Comparison of ENCODE assay signal across 16 mouse cellular contexts in the genomic region with DNA sequence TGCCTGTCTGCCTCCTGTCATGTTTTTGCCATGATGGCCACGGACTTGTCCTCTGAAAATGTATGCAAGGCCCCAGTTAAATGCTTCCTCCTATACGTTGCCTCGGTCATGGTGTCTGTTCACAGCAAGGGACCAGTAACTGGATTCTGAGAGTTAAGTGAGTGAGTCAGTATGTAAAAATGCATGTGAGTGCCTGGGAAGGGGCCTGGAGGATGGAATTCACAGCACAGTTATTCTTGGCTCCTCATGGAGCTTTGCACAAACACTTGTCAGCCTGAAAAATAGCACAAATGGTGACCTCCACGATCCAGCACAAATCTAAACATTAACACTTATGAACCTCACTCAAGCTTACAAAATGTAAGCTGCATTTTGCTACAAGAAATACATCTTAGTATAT. TPM values are rescaled to one million over a fixed set of nuclear protein-coding genes. Genes with fewer than 3 reads are reported as not detected.
DNase-seq lines count a peak whose midpoint lies in the region; ATAC-seq lines count a peak whose summit lies in the region.
"Had no signal": no experiment of that assay in that cellular context is flagged by ENCODE, and none has a peak within 500 bp of the region (broad histone marks: within the 10 kb centered on the region; RNA-seq: fewer than 3 reads in every experiment).

No protein-coding gene starts in this region.

- no peaks in the 10 kb centered on the region for H3K9me3 ChIP-seq in heart, embryonic 11.5 days (replicated peaks; ENCODE audit: control insufficient read depth, low read length)
- no peaks in the 10 kb centered on the region for H3K9me3 ChIP-seq in limb, embryonic 13.5 days
- H3K9me3 ChIP-seq in limb, embryonic 10.5 days (replicated peaks), result no peaks in the 10 kb centered on the region
- H3K9me3 ChIP-seq: forebrain, embryonic 13.5 days; limb, embryonic 12.5 days; lung, embryonic 15.5 days; midbrain, embryonic 12.5 days had no signal

- H3K27me3 ChIP-seq in heart, embryonic 11.5 days (ENCODE audit: control insufficient read depth, insufficient read depth, low read length), result no peaks in the 10 kb centered on the region
- no peaks in the 10 kb centered on the region for H3K27me3 ChIP-seq in limb, embryonic 13.5 days
- H3K27me3 ChIP-seq in limb, embryonic 10.5 days (ENCODE audit: low read depth, poor library complexity, severe bottlenecking), result no peaks in the 10 kb centered on the region
- H3K27me3 ChIP-seq: forebrain, embryonic 13.5 days; limb, embryonic 12.5 days; lung, embryonic 15.5 days; midbrain, embryonic 12.5 days had no signal

- no peak overlapping the region for H3K9ac ChIP-seq in heart, embryonic 11.5 days (ENCODE audit: low read depth, low read length)
- no peak overlapping the region for H3K9ac ChIP-seq in limb, embryonic 13.5 days
- H3K9ac ChIP-seq: forebrain, embryonic 13.5 days; limb, embryonic 12.5 days; lung, embryonic 15.5 days; midbrain, embryonic 12.5 days had no signal

- no peaks in the 10 kb centered on the region for H3K4me1 ChIP-seq in heart, embryonic 11.5 days (ENCODE audit: control insufficient read depth, insufficient read depth, low read length)
- H3K4me1 ChIP-seq in limb, embryonic 13.5 days, result no peaks in the 10 kb centered on the region
- no peaks in the 10 kb centered on the region for H3K4me1 ChIP-seq in limb, embryonic 10.5 days
- H3K4me1 ChIP-seq: forebrain, embryonic 13.5 days; limb, embryonic 12.5 days; lung, embryonic 15.5 days; midbrain, embryonic 12.5 days had no signal

- ATAC-seq in heart, embryonic 11.5 days (replicated peaks; ENCODE audit: insufficient number of reproducible peaks, low FRiP score, low TSS enrichment), result 0 out of 2 replicates have a peak, but pooled peaks have one; percentile 42
- peak; percentile 59 for ATAC-seq in limb, embryonic 13.5 days (ENCODE audit: low FRiP score, low read depth)
- ATAC-seq: forebrain, embryonic 13.5 days had no signal

- no peaks in the 10 kb centered on the region for H3K36me3 ChIP-seq in heart, embryonic 11.5 days (ENCODE audit: control insufficient read depth, insufficient read depth, low read length)
- H3K36me3 ChIP-seq in limb, embryonic 13.5 days, result no peaks in the 10 kb centered on the region
- H3K36me3 ChIP-seq in limb, embryonic 10.5 days, result no peaks in the 10 kb centered on the region
- H3K36me3 ChIP-seq: limb, embryonic 12.5 days; lung, embryonic 15.5 days; midbrain, embryonic 12.5 days had no signal

- intact Hi-C loops in heart, postnatal 14 days (cut with DNase I), result no loop called here

- 41% methylated on average over 4 of the region's 4 CpGs for WGBS in heart, embryonic 11.5 days (ENCODE audit: insufficient replicate concordance)
- WGBS in limb, embryonic 13.5 days, result 63% methylated on average over 4 of the region's 4 CpGs
- 89% methylated on average over 4 of the region's 4 CpGs for WGBS in limb, embryonic 10.5 days

- DNase-seq in heart, postnatal 14 days, result no peak
- DNase-seq in limb, embryonic 10.5 days (ENCODE audit: low spot score), result no peak
- DNase-seq in heart, postnatal 4 days, result peak; percentile 11
- DNase-seq in yolk sac, embryonic 10.5 days (ENCODE audit: low spot score), result peak; percentile 39
- no peak for DNase-seq in urinary bladder, postnatal 25 days (ENCODE audit: low spot score)
- DNase-seq in retina, postnatal 1 day, result no peak
- DNase-seq: cerebellum, postnatal 14 days; gastrocnemius, adult 2 months; kidney, postnatal 36 days; layer of hippocampus, postnatal 36 days had no signal

- no peak overlapping the region for H3K4me2 ChIP-seq in heart, embryonic 11.5 days
- H3K4me2 ChIP-seq in limb, embryonic 13.5 days (replicated peaks), result no peak overlapping the region
- H3K4me2 ChIP-seq: forebrain, embryonic 13.5 days; limb, embryonic 12.5 days; lung, embryonic 15.5 days; midbrain, embryonic 12.5 days had no signal

- peak overlapping the region; percentile 67 for H3K27ac ChIP-seq in heart, embryonic 11.5 days (ENCODE audit: low read depth, low read length)
- H3K27ac ChIP-seq in limb, embryonic 13.5 days, result no peak overlapping the region
- H3K27ac ChIP-seq in limb, embryonic 10.5 days, result no peak overlapping the region
- H3K27ac ChIP-seq: forebrain, embryonic 13.5 days; gastrocnemius, adult 2 months; limb, embryonic 12.5 days; lung, embryonic 15.5 days; midbrain, embryonic 12.5 days had no signal

- H3K4me3 ChIP-seq in heart, embryonic 11.5 days (ENCODE audit: low read depth, low read length), result no peak overlapping the region
- no peak overlapping the region for H3K4me3 ChIP-seq in limb, embryonic 13.5 days
- H3K4me3 ChIP-seq in limb, embryonic 10.5 days, result no peak overlapping the region
- H3K4me3 ChIP-seq: forebrain, embryonic 13.5 days; gastrocnemius, adult 2 months; limb, embryonic 12.5 days; lung, embryonic 15.5 days; midbrain, embryonic 12.5 days had no signal

RNA-seq across cellular contexts. Expression of a gene that starts 20.5 kb away (rescaled TPM):
- 20.0 and 22.0 TPM in 2 replicates for polyA plus RNA-seq in heart, embryonic 11.5 days (2014; fragmentation: Nextera tagmentation; extraction: Ambion mirVana)
- total RNA-seq in heart, postnatal 14 days (2021), result 1 to 10 TPM; 6.4 to 7.2 TPM
- 25.5 and 29.8 TPM in 2 replicates for polyA plus RNA-seq in limb, embryonic 13.5 days (2015; fragmentation: Nextera tagmentation; extraction: Ambion mirVana)
- polyA plus RNA-seq in limb, embryonic 10.5 days (2016; fragmentation: Nextera tagmentation; extraction: Ambion mirVana), result 27.8 and 28.2 TPM in 2 replicates
- total RNA-seq in heart, postnatal 4 days (2021), result 10 to 100 TPM in 1 of 2 experiments, 1 to 10 TPM in 1; 8.7 to 11.4 TPM

Comparison
In these comparisons a context has a peak if more than half of its experiments do, and no peak if none do; other contexts are left out.
1. DNase-seq: peak in heart, postnatal 4 days (single experiment) and yolk sac, embryonic 10.5 days (single experiment); none in heart, postnatal 14 days (0 of 2), limb, embryonic 10.5 days (single experiment), urinary bladder, postnatal 25 days (single experiment) and retina, postnatal 1 day (single experiment).